Mouse (Mus musculus) heart, embryonic 14.5 days (tissue): ENCODE data around the gene Asb18. TPM values are rescaled to one million over a fixed set of nuclear protein-coding genes. Genes with fewer than 3 reads are reported as not detected.

ENCODE experiments used
- ATAC-seq: fragments of 200-750 bp; cut with Nextera tagmentation; 2 replicates; pipeline ENCODE4 v1.8.0; 2017; ENCODE audit warnings: low read depth, moderate TSS enrichment; ENCODE audit not compliant: insufficient number of reproducible peaks, insufficient read depth, low FRiP score
- H3K27ac ChIP-seq, 2 experiments: fragments of 200-500 bp in 1 of 2; fragments of 300-500 bp in 1 of 2; sonication (generic) in 1 of 2; replicated peaks in 1 of 2; 2 replicates each; pipeline ENCODE4 v1.5.1; 2012 to 2014; ENCODE audit warnings: low read depth in 2 of 2, low read length in 2 of 2, control low read depth in 1 of 2, mild to moderate bottlenecking in 1 of 2, mixed read lengths in 1 of 2; ENCODE audit not compliant: control insufficient read depth in 1 of 2, insufficient read depth in 1 of 2
- H3K27me3 ChIP-seq: fragments of 300-500 bp; sonication (generic); 2 replicates; pipeline ENCODE4 v1.6.1; 2014; ENCODE audit warnings: mild to moderate bottlenecking, low read length, control low read depth; ENCODE audit not compliant: control insufficient read depth, insufficient read depth
- H3K36me3 ChIP-seq: fragments of 300-500 bp; sonication (generic); 2 replicates; pipeline ENCODE4 v1.6.1; 2014; ENCODE audit warnings: mild to moderate bottlenecking, control low read depth, low read length, mixed read lengths; ENCODE audit not compliant: control insufficient read depth, insufficient read depth
- H3K4me1 ChIP-seq, 2 experiments: fragments of 200-500 bp in 1 of 2; fragments of 300-500 bp in 1 of 2; sonication (generic) in 1 of 2; 2 replicates each; pipeline ENCODE4 v1.6.1; 2012 to 2014; ENCODE audit warnings: low read length in 2 of 2, control low read depth in 1 of 2, mixed read lengths in 1 of 2; ENCODE audit not compliant: control insufficient read depth in 2 of 2, insufficient read depth in 2 of 2
- H3K4me2 ChIP-seq: fragments of 300-500 bp; sonication (generic); 2 replicates; pipeline ENCODE4 v1.6.1; 2014; ENCODE audit warnings: mild to moderate bottlenecking, low read length
- H3K4me3 ChIP-seq, 2 experiments: fragments of 200-500 bp in 1 of 2; fragments of 300-500 bp in 1 of 2; sonication (generic) in 1 of 2; 2 replicates each; pipeline ENCODE4 v1.5.1; 2012 to 2014; ENCODE audit warnings: low read length in 2 of 2, mild to moderate bottlenecking in 2 of 2, control low read depth in 1 of 2, low read depth in 1 of 2, moderate library complexity in 1 of 2; ENCODE audit not compliant: control insufficient read depth in 1 of 2, insufficient read depth in 1 of 2
- H3K9ac ChIP-seq: fragments of 300-500 bp; sonication (generic); 2 replicates; pipeline ENCODE4 v1.6.1; 2014; ENCODE audit warnings: mild to moderate bottlenecking, low read length
- H3K9me3 ChIP-seq: fragments of 300-500 bp; sonication (generic); 2 replicates; pipeline ENCODE4 v1.6.1; 2016; ENCODE audit warnings: low read length, control low read depth; ENCODE audit not compliant: control insufficient read depth
- WGBS: fragments of 180-500 bp; shearing (Covaris S2); extraction: QIAGEN DNeasy Blood & Tissue Kit; methylation state at CpG from one replicate; pipeline ENCODE4 v1.1.7; 2014; 5-methylcytosine and 5-hydroxymethylcytosine counted together
- polyA plus RNA-seq: library from polyadenylated mRNA; unstranded; fragments of >200 nt; fragmentation: Nextera tagmentation; extraction: Ambion mirVana; gene quantifications from 2 replicates; pipeline ENCODE4 v1.2.1, GENCODE M21; 2014

The Asb18 gene
- polyA plus RNA-seq, 1 experiment from 2014 or later: 1.0 TPM

DNA sequence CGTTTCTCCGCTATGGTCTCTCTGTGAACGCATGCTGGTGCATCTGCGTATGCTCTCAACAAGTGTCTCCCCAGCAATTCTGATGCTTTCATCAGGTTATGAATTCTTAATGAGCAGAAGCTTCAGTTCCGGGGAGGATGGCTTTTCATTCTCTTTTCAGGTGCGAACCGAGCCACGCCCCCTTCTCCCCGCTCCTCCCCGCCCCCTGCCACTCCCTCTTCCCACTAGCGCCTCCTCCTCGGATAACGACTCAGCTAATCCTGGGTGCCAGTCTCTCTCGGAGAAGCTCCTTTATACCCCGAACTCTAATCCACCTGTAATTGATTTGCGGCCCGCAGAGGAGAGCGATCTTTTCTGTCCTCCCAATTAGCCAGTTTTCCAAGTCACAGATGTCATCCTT is 96.4 kb downstream of the Asb18 start:
- no peak overlapping the region for H3K4me2 ChIP-seq
- peaks cover 5% of the 10 kb centered on the region; the same call in 1 of the 2 replicates for H3K9me3 ChIP-seq
- H3K27ac ChIP-seq: no peak overlapping the region
- WGBS: 24% methylated on average over 18 of the region's 18 CpGs
- no peaks in the 10 kb centered on the region for H3K36me3 ChIP-seq
- no peak overlapping the region for H3K9ac ChIP-seq
- peaks cover 63% of the 10 kb centered on the region for H3K27me3 ChIP-seq
- H3K4me3 ChIP-seq: no peak overlapping the region
- peaks cover 0 to 5% of the 10 kb centered on the region in 2 experiments; a peak in 2 of 4 replicates for H3K4me1 ChIP-seq
- no peak for ATAC-seq

- Histone ChIP-seq H3K4me1 (no peaks in the 10 kb centered on the region), H3K27me3 (peaks cover 18% of the 10 kb centered on the region), H3K9ac (no peak overlapping the region), H3K27ac (no peak overlapping the region), H3K4me2 (no peak overlapping the region), H3K4me3 (no peak overlapping the region), H3K36me3 (no peaks in the 10 kb centered on the region), H3K9me3 (peaks cover 2% of the 10 kb centered on the region; the same call in 1 of the 2 replicates)
- no peak for ATAC-seq
- WGBS: 69% methylated on average over 4 of the region's 4 CpGs
These were observed 100.9 kb downstream of the Asb18 start for GRCm38 (mm10) chr1:89913611-89914010.

GRCm38 (mm10) chr1:89912392-89912791 is 102.1 kb downstream of the Asb18 start:
- Histone ChIP-seq H3K27ac (no peak overlapping the region), H3K9me3 (no peaks in the 10 kb centered on the region), H3K36me3 (no peaks in the 10 kb centered on the region), H3K4me3 (no peak overlapping the region), H3K27me3 (peaks cover 5% of the 10 kb centered on the region), H3K4me2 (no peak overlapping the region), H3K9ac (no peak overlapping the region), H3K4me1 (no peaks in the 10 kb centered on the region)
- ATAC-seq: no peak
- WGBS: 59% methylated on average over 5 of the region's 5 CpGs

DNA sequence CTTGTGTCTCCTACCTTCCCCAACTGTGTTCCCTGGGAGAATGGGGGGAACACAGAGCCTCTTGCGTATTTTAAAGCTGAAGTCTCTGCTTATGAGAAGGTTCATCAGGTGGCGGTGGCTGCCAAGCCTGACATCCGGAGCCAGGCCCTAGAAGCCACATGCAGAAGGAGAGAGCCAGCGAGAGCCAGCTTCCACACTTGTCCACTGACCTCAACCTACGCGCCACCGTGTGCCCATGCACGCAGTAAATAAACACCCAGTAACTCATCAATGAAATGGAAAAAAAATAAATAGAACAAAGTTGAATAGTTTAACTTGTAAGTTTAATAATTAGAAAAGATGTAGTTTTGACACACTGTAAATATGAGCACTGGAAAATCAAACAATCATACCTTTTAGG is 104.7 kb downstream of the Asb18 start:
- Histone ChIP-seq H3K36me3 (no peaks in the 10 kb centered on the region), H3K4me1 (no peaks in the 10 kb centered on the region), H3K27ac (no peak overlapping the region), H3K9ac (no peak overlapping the region), H3K4me2 (no peak overlapping the region), H3K27me3 (no peaks in the 10 kb centered on the region), H3K9me3 (peaks cover 5% of the 10 kb centered on the region), H3K4me3 (no peak overlapping the region)
- WGBS: 83% methylated on average over 8 of the region's 8 CpGs
- no peak for ATAC-seq

DNA sequence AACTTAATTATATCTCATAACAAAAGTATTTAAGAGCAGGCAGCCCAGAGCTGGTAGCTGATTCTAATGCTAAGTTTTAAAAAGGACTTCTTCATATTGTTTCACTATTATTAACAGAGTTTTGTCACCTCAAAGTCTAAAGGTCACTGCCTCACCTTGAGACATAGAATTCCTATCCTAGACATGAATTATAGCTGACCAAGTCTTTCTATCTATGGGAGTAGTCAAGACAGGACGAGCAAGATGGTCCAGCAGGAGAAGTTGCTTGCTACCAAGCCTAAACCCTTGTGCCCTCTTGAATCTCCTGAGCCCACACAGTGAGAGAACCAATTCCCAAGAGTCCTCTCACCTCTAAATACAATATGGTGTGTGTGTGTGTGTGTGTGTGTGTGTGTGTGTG is 111.8 kb downstream of the Asb18 start:
- Histone ChIP-seq H3K4me1 (no peaks in the 10 kb centered on the region), H3K36me3 (no peaks in the 10 kb centered on the region), H3K27me3 (no peaks in the 10 kb centered on the region), H3K4me3 (no peak overlapping the region), H3K9me3 (peaks cover 5% of the 10 kb centered on the region), H3K27ac (no peak overlapping the region), H3K9ac (no peak overlapping the region), H3K4me2 (no peak overlapping the region)
- 76% methylated on average over 1 of the region's 1 CpGs for WGBS
- no peak for ATAC-seq

GRCm38 (mm10) chr1:89902236-89902635 is 112.2 kb downstream of the Asb18 start:
- Histone ChIP-seq H3K4me3 (no peak overlapping the region), H3K36me3 (no peaks in the 10 kb centered on the region), H3K4me1 (no peaks in the 10 kb centered on the region), H3K9me3 (peaks cover 5% of the 10 kb centered on the region), H3K4me2 (no peak overlapping the region), H3K27me3 (no peaks in the 10 kb centered on the region), H3K9ac (no peak overlapping the region), H3K27ac (no peak overlapping the region)
- 88% methylated on average over 2 of the region's 2 CpGs for WGBS
- no peak for ATAC-seq

GRCm38 (mm10) chr1:89901381-89901780 is 113.1 kb downstream of the Asb18 start:
- Histone ChIP-seq H3K9me3 (peaks cover 1% of the 10 kb centered on the region), H3K36me3 (no peaks in the 10 kb centered on the region), H3K4me3 (no peak overlapping the region), H3K9ac (no peak overlapping the region), H3K27ac (no peak overlapping the region), H3K4me2 (no peak overlapping the region), H3K4me1 (no peaks in the 10 kb centered on the region), H3K27me3 (no peaks in the 10 kb centered on the region)
- no peak for ATAC-seq
- 67% methylated on average over 4 of the region's 4 CpGs for WGBS
